Mouse (Mus musculus) kidney, adult 2 months (tissue): ENCODE data around the gene Ppp1r35. TPM values are rescaled to one million over a fixed set of nuclear protein-coding genes. Genes with fewer than 3 reads are reported as not detected.
A peak's percentile ranks its signal among the peaks of the same experiment; 100 is the strongest.

Experiments
- DNase-seq: peaks from one replicate; pipeline ENCODE4 v3.0.0; 2021
- H3K27ac ChIP-seq: fragments of 200-500 bp; 2 replicates; pipeline ENCODE4 v1.5.1; 2012; ENCODE audit warnings: low read depth, low read length, control low read depth, inconsistent platforms; ENCODE audit not compliant: insufficient read depth
- H3K27me3 ChIP-seq: fragments of 200-500 bp; replicated peaks from 2 replicates; pipeline ENCODE4 v1.6.1; 2012; ENCODE audit warnings: mild to moderate bottlenecking, moderate library complexity, low read length, inconsistent platforms; ENCODE audit not compliant: control insufficient read depth, insufficient read depth
- H3K36me3 ChIP-seq: fragments of 200-500 bp; 2 replicates; pipeline ENCODE4 v1.6.1; 2012; ENCODE audit warnings: mild to moderate bottlenecking, moderate library complexity, low read length, inconsistent platforms; ENCODE audit not compliant: control insufficient read depth, insufficient read depth
- H3K4me1 ChIP-seq: fragments of 200-500 bp; 2 replicates; pipeline ENCODE4 v1.6.1; 2011; ENCODE audit warnings: low read length; ENCODE audit not compliant: control insufficient read depth, insufficient read depth
- H3K4me3 ChIP-seq: fragments of 200-500 bp; 2 replicates; pipeline ENCODE4 v1.5.1; 2011; ENCODE audit warnings: mild to moderate bottlenecking, low read depth, low read length, control low read depth; ENCODE audit not compliant: insufficient read depth
- CTCF ChIP-seq: fragments of 200-500 bp; conservative IDR thresholded peaks from 2 replicates; pipeline ENCODE4 v1.5.1; 2011; ENCODE audit warnings: low read depth, mild to moderate bottlenecking, control low read depth, low read length, moderate library complexity, mixed read lengths; ENCODE audit not compliant: insufficient read depth, insufficient read length
- POLR2A ChIP-seq: fragments of 200-500 bp; IDR thresholded peaks from one replicate; pipeline ENCODE4 v1.6.1; 2011; ENCODE audit warnings: low read depth, low read length, control low read depth
- WGBS: fragments of 180-500 bp; shearing (Covaris S2); methylation state at CpG from one replicate; pipeline ENCODE4 v1.1.7; 2018; 5-methylcytosine and 5-hydroxymethylcytosine counted together
- polyA plus RNA-seq: library from polyadenylated mRNA; depleted of rRNA; stranded (reverse); fragments of >200 nt; gene quantifications from 2 replicates; pipeline ENCODE4 v1.2.3, GENCODE M21; 2012

Ppp1r35 gene
- polyA plus RNA-seq, 1 experiment = 30.6 TPM

- peaks cover 7% of the 10 kb centered on the region; the same call in 1 of the 2 replicates for H3K4me1 ChIP-seq
- WGBS = 63% methylated on average over 7 of the region's 7 CpGs
- no peaks in the 10 kb centered on the region for H3K36me3 ChIP-seq
- no peak overlapping the region for H3K27ac ChIP-seq
- no peaks in the 10 kb centered on the region for H3K27me3 ChIP-seq
- no peak for DNase-seq
- no peak overlapping the region for H3K4me3 ChIP-seq
- TF ChIP-seq CTCF (no peak), POLR2A (no peak)
Observed at GRCm38 (mm10) chr5:137777267-137777845, 1.3 kb upstream of the Ppp1r35 start.

GRCm38 (mm10) chr5:137779053-137779933 lies 644 bp downstream of the Ppp1r35 start:
- Histone ChIP-seq H3K4me1 (peaks cover 12% of the 10 kb centered on the region), H3K27me3 (no peaks in the 10 kb centered on the region), H3K27ac (peak overlapping the region; percentile 69), H3K4me3 (peak overlapping the region; percentile 95), H3K36me3 (no peaks in the 10 kb centered on the region; the same call in 1 of the 2 replicates)
- under 1% methylated on average over 79 of the region's 83 CpGs for WGBS
- TF ChIP-seq CTCF = no peak
- no peak for TF ChIP-seq POLR2A
- no peak for DNase-seq

- 82% methylated on average over 7 of the region's 7 CpGs for WGBS
- no peak for TF ChIP-seq POLR2A
- no peak for TF ChIP-seq CTCF
- no peak for DNase-seq
- Histone ChIP-seq H3K4me1 (peaks cover 23% of the 10 kb centered on the region), H3K36me3 (no peaks in the 10 kb centered on the region; the same call in 1 of the 2 replicates), H3K27ac (no peak overlapping the region), H3K4me3 (no peak overlapping the region), H3K27me3 (no peaks in the 10 kb centered on the region)
Observed at GRCm38 (mm10) chr5:137781661-137782060, 3.0 kb downstream of the Ppp1r35 start.

- WGBS = 64% methylated on average over 13 of the region's 13 CpGs
- H3K36me3 ChIP-seq = no peaks in the 10 kb centered on the region; the same call in 1 of the 2 replicates
- no peak overlapping the region for H3K4me3 ChIP-seq
- H3K27ac ChIP-seq = no peak overlapping the region
- no peak for TF ChIP-seq CTCF
- TF ChIP-seq POLR2A = no peak
- H3K27me3 ChIP-seq = no peaks in the 10 kb centered on the region
- no peak for DNase-seq
- H3K4me1 ChIP-seq = peaks cover 23% of the 10 kb centered on the region
Observed at GRCm38 (mm10) chr5:137782776-137783522, 4.3 kb downstream of the Ppp1r35 start.

- no peak overlapping the region for H3K4me3 ChIP-seq
- no peak for DNase-seq
- TF ChIP-seq POLR2A (no peak), CTCF (no peak)
- H3K4me1 ChIP-seq = peaks cover 20% of the 10 kb centered on the region
- no peaks in the 10 kb centered on the region for H3K27me3 ChIP-seq
- H3K36me3 ChIP-seq = no peaks in the 10 kb centered on the region; the same call in 1 of the 2 replicates
- no peak overlapping the region for H3K27ac ChIP-seq
- 38% methylated on average over 9 of the region's 9 CpGs for WGBS
Observed at GRCm38 (mm10) chr5:137783901-137784540, 5.4 kb downstream of the Ppp1r35 start.

GRCm38 (mm10) chr5:137784546-137784945 lies 5.9 kb downstream of the Ppp1r35 start:
- no peaks in the 10 kb centered on the region for H3K27me3 ChIP-seq
- no peak for DNase-seq
- H3K4me1 ChIP-seq = peaks cover 20% of the 10 kb centered on the region
- H3K4me3 ChIP-seq = peak overlapping the region; percentile 61; the same call in 1 of the 2 replicates
- TF ChIP-seq CTCF = no peak
- TF ChIP-seq POLR2A = no peak
- no peaks in the 10 kb centered on the region; the same call in 1 of the 2 replicates for H3K36me3 ChIP-seq
- no peak overlapping the region for H3K27ac ChIP-seq
- 45% methylated on average over 14 of the region's 14 CpGs for WGBS
